Mouse (Mus musculus) neural tube, embryonic 14.5 days (tissue): ENCODE data around the gene Rgs11. TPM values are rescaled to one million over a fixed set of nuclear protein-coding genes. Genes with fewer than 3 reads are reported as not detected.

Experiments used
- ATAC-seq: fragments of 200-750 bp; cut with Nextera tagmentation; 2 replicates; pipeline ENCODE4 v1.8.0; 2017; ENCODE audit warnings: low read depth, mild to moderate bottlenecking, moderate TSS enrichment, moderate library complexity
- H3K27ac ChIP-seq: fragments of 300-500 bp; sonication (generic); 2 replicates; pipeline ENCODE4 v1.5.1; 2014; ENCODE audit warnings: low read depth, mild to moderate bottlenecking, control low read depth, low read length, moderate library complexity, mixed read lengths
- H3K27me3 ChIP-seq: fragments of 300-500 bp; sonication (generic); 2 replicates; pipeline ENCODE4 v1.6.1; 2014; ENCODE audit warnings: low read length; ENCODE audit not compliant: control insufficient read depth, insufficient read depth
- H3K36me3 ChIP-seq: fragments of 300-500 bp; sonication (generic); 2 replicates; pipeline ENCODE4 v1.6.1; 2014; ENCODE audit warnings: low read length, mixed read lengths; ENCODE audit not compliant: control insufficient read depth, insufficient read depth
- H3K4me1 ChIP-seq: fragments of 300-500 bp; sonication (generic); 2 replicates; pipeline ENCODE4 v1.6.1; 2014; ENCODE audit warnings: low read length; ENCODE audit not compliant: control insufficient read depth, insufficient read depth
- H3K4me2 ChIP-seq: fragments of 300-500 bp; sonication (generic); 2 replicates; pipeline ENCODE4 v1.6.1; 2014; ENCODE audit warnings: mild to moderate bottlenecking, low read depth, low read length, control low read depth
- H3K4me3 ChIP-seq: fragments of 300-500 bp; sonication (generic); 2 replicates; pipeline ENCODE4 v1.5.1; 2014; ENCODE audit warnings: low read depth, low read length, control low read depth, mixed read lengths
- H3K9ac ChIP-seq: fragments of 300-500 bp; sonication (generic); replicated peaks from 2 replicates; pipeline ENCODE4 v1.6.1; 2014; ENCODE audit warnings: low read depth, mild to moderate bottlenecking, control low read depth, low read length, mixed read lengths
- H3K9me3 ChIP-seq: fragments of 300-500 bp; sonication (generic); 2 replicates; pipeline ENCODE4 v1.6.1; 2016; ENCODE audit warnings: low read length; ENCODE audit not compliant: control insufficient read depth
- WGBS: fragments of 180-500 bp; shearing (Covaris S2); extraction: QIAGEN DNeasy Blood & Tissue Kit; methylation state at CpG from one replicate; pipeline ENCODE4 v1.1.7; 2014; 5-methylcytosine and 5-hydroxymethylcytosine counted together
- polyA plus RNA-seq: library from polyadenylated mRNA; unstranded; fragments of >200 nt; fragmentation: Nextera tagmentation; extraction: Ambion mirVana; gene quantifications from 2 replicates; pipeline ENCODE4 v1.2.1, GENCODE M21; 2014

Rgs11 gene
- polyA plus RNA-seq, 1 experiment from 2014 or later, result 18.9 TPM

DNA sequence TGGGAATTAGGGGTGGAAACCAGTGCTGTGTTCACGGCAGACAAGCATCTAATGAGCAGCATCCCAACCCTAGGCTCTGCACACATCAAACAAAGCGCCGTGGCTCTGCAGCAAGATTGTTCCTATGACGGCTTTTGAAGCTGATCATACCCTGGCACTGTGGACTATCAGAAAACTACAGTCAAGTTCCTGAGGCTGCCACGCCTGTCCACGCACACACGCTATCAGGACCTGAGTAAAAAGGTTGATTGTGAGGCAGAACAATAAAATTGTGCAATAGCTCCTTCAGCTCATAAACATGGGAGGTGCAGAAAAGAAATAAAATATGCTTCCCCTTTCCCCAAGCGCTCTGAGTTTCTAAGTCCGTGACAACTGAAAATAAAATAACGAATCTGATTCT lies 34.9 kb downstream of the Rgs11 start:
- Histone ChIP-seq H3K27ac (no peak overlapping the region), H3K36me3 (no peaks in the 10 kb centered on the region), H3K4me3 (no peak overlapping the region), H3K27me3 (no peaks in the 10 kb centered on the region), H3K9me3 (no peaks in the 10 kb centered on the region), H3K4me1 (peaks cover 3% of the 10 kb centered on the region; the same call in 1 of the 2 replicates), H3K4me2 (no peak overlapping the region), H3K9ac (no peak overlapping the region)
- WGBS, result 88% methylated on average over 10 of the region's 10 CpGs
- no peak for ATAC-seq

DNA sequence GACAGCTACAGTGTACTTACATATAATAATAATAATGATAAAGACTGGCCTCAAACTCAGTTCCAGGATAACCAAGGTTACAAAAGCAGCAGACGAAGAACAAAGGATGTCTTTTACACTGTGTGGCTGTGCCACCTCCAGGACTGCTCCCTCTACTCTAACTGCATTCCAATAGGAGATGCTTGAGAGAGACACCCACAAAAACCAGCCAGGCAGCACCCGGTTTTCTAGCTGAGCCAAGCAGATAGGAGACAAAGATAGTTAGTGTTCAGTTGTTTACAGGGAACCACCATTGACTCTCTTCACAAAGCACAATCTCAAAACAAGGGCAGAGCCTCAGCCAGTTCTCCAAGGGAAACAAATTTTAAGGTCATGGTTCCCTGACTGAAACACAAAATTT lies 36.8 kb downstream of the Rgs11 start:
- Histone ChIP-seq H3K36me3 (no peaks in the 10 kb centered on the region), H3K4me3 (no peak overlapping the region), H3K9me3 (no peaks in the 10 kb centered on the region), H3K9ac (no peak overlapping the region), H3K4me2 (no peak overlapping the region), H3K27ac (no peak overlapping the region), H3K27me3 (no peaks in the 10 kb centered on the region), H3K4me1 (peaks cover 3% of the 10 kb centered on the region; the same call in 1 of the 2 replicates)
- ATAC-seq, result no peak
- 74% methylated on average over 2 of the region's 2 CpGs for WGBS

DNA sequence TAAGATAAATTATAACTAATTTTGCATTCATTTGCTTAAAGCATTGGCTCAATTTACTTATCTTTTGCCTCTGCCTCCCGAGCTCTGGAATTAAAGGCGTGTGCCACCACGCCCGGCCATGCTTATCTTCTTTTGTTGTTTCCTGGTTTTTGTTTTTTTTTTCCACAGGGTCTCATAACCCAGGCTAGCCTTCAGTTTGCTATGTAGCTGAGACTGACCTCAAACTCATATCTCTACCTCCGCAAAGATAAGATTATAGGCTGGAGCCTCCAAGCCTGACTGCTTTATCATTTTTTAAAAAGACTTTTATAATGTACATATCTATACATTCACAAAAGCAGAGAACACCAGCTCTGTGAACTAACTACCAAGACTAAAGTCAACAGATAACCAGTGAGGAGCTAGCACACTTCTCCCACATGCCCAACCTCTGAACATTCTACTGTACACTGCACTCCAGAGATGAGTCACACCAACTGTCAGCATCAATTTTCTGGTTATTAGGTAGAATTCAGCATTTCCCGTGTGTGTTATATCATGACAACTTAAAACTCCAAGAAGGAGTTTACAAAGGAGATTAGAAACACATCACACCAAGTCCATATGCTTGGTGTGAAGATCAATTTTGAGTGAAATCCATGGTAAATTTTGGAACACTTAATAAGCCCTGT lies 37.5 kb downstream of the Rgs11 start:
- H3K9me3 ChIP-seq, result no peaks in the 10 kb centered on the region
- no peak overlapping the region for H3K9ac ChIP-seq
- no peak overlapping the region for H3K27ac ChIP-seq
- no peaks in the 10 kb centered on the region for H3K36me3 ChIP-seq
- peaks cover 3% of the 10 kb centered on the region; the same call in 1 of the 2 replicates for H3K4me1 ChIP-seq
- 88% methylated on average over 6 of the region's 6 CpGs for WGBS
- no peak for ATAC-seq
- no peak overlapping the region for H3K4me2 ChIP-seq
- H3K27me3 ChIP-seq, result no peaks in the 10 kb centered on the region
- no peak overlapping the region for H3K4me3 ChIP-seq

DNA sequence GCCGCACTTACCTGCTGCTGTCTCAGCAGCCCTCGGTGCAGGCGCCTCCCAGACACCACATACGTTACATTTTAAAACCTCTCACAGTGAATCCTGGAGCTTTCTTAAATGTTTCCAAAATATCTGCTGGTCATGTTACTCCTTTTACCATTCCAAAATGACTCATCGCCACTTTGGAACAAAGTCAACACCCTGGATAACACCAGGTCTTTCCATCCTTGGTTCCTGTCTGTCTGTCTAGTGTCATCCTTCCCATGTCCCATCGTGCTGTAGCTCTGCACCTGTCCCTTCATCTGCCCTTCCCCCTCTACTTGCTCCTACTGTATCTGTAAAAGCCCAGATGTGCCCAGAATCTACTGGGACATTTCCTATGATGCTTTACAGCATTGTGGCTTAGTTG lies 38.2 kb downstream of the Rgs11 start:
- no peaks in the 10 kb centered on the region for H3K36me3 ChIP-seq
- WGBS, result 81% methylated on average over 6 of the region's 6 CpGs
- no peak for ATAC-seq
- no peak overlapping the region for H3K4me2 ChIP-seq
- no peaks in the 10 kb centered on the region for H3K9me3 ChIP-seq
- no peak overlapping the region for H3K4me3 ChIP-seq
- H3K27me3 ChIP-seq, result no peaks in the 10 kb centered on the region
- no peak overlapping the region for H3K9ac ChIP-seq
- peaks cover 3% of the 10 kb centered on the region; the same call in 1 of the 2 replicates for H3K4me1 ChIP-seq
- H3K27ac ChIP-seq, result no peak overlapping the region

GRCm38 (mm10) chr17:26243471-26244100 lies 40.8 kb downstream of the Rgs11 start:
- Histone ChIP-seq H3K9ac (peak overlapping the region; percentile 78), H3K27me3 (no peaks in the 10 kb centered on the region), H3K4me1 (peaks cover 3% of the 10 kb centered on the region; the same call in 1 of the 2 replicates), H3K4me2 (peak overlapping the region; percentile 76), H3K27ac (peak overlapping the region; percentile 85), H3K9me3 (no peaks in the 10 kb centered on the region), H3K36me3 (no peaks in the 10 kb centered on the region), H3K4me3 (peak overlapping the region; percentile 79)
- ATAC-seq, result peak; percentile 82
- WGBS, result under 1% methylated on average over 32 of the region's 32 CpGs

DNA sequence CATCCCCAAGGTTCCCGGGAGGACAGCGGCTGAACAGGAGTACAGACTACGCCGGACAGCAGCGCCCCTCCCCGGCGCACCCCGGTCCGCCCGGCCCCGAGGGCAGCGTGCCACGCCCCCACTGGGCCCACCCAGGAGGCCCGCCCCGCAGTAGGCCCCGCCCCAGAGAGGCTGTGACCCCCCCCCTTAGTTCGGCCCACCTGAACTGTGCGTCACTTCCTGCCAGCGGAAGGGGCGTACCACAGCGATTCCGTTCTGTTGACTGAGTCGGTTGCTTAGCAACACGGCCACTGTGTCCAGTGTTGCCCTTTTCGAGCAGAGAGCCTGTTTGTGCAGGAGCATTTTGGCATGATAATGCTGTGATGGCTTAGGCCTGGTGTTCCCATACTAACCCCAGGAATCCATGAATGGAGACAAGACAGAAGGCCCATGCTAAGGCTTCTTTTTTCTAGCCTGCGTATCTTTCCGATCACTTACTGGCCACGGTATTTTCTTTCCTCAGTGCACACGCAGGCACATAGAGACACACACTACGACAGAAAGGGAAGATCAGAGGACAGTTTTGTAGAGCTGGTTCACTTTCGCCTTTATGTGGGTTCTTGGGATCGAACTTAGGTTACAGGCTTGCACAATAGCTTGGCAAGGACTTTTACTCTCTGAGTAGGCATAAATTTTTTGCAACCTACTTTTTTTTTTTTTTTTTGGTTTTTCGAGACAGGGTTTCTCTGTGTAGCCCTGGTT lies 41.5 kb downstream of the Rgs11 start, which contains the start of gene Fam234a:
Gene Fam234a, minus strand, starts transcription at position 142 of the 741 bp plus-strand sequence.
- WGBS, result 6% methylated on average over 33 of the region's 33 CpGs
- Histone ChIP-seq H3K9ac (peak within 1 kb of the TSS; percentile 78), H3K4me1 (peaks cover 3% of the 10 kb centered on the region; the same call in 1 of the 2 replicates), H3K4me2 (peak within 1 kb of the TSS; percentile 76), H3K27ac (peak within 1 kb of the TSS; percentile 85), H3K4me3 (peak within 1 kb of the TSS; percentile 79), H3K9me3 (no peaks in the 10 kb centered on the region), H3K27me3 (no peaks in the 10 kb centered on the region), H3K36me3 (no peaks in the 10 kb centered on the region)
- ATAC-seq, result peak; percentile 96

DNA sequence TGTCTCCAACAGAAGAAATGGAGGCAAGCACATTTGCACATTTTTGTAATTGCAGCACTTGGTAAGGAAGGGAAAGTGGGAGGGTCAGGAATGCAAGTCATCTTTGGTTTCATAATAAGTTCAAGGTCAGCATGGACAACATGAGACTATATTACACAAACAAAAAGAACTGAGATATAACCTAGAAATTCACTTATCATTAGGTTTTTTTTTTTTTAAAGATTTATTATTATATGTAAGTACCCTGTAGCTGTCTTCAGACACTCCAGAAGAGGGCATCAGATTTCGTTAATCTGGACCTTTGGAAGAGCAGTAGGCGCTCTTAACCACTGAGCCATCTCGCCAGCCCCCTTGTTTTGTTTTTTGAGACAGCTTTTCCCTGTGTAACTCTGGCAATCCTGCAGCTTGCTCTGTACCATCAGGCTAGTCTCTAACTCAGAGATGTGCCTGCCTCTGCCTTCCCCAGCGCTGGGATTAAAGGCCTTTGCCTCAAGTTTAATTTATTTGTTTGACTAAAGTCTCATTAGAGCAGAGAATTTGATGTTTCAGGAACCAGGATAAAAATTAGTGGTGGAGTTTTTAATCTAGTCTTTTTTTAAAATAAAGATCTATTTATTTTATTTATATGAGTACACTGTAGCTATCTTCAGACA lies 49.3 kb downstream of the Rgs11 start:
- H3K4me2 ChIP-seq, result peak overlapping the region; percentile 73; the same call in 1 of the 2 replicates
- H3K36me3 ChIP-seq, result peaks cover 6% of the 10 kb centered on the region; the same call in 1 of the 2 replicates
- H3K27me3 ChIP-seq, result no peaks in the 10 kb centered on the region
- ATAC-seq, result no peak
- H3K9ac ChIP-seq, result peak overlapping the region; percentile 7; the same call in 1 of the 2 replicates
- peak overlapping the region; percentile 96 for H3K4me3 ChIP-seq
- H3K27ac ChIP-seq, result no peak overlapping the region
- H3K4me1 ChIP-seq, result peaks cover 12% of the 10 kb centered on the region; the same call in 1 of the 2 replicates
- 67% methylated on average over 4 of the region's 4 CpGs for WGBS
- H3K9me3 ChIP-seq, result no peaks in the 10 kb centered on the region

DNA sequence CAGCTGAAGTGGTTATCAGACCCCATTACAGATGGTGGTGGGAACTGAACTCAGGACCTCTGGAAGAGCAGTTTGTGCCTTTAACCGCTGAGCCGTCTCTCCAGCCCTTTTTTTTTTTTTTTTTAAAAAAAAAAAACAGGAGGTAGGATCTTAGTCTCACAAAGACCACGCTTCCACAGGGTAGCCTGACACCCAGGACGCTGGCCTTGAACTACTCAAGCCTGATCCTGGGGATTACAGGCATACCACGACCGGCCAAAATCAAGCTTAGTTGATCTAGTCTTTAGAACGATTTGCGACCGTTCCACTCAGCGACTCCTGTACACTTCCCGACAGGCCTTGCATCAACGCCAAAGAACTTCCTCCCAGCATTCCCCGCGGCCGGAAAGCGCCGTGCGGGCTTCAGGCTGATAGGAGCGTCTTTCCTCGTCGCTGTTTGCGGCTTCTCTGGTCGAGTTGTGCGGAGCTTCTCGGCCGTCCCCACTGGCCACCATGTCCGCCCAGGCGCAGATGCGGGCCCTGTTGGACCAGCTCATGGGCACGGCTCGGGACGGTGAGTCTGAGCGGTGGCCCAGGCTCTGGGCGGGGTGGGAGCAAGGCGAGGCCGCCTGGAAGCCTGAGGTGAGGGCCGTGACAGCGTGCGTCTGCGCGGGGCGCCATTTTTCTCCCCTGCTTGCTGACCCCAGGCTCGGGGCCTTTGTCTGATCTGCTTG lies 49.9 kb downstream of the Rgs11 start, which contains the start of gene Luc7l:
Gene Luc7l, plus strand, starts transcription at position 358 of the 713 bp plus-strand sequence.
- H3K4me2 ChIP-seq, result peak within 1 kb of the TSS; percentile 73
- no peaks in the 10 kb centered on the region for H3K27me3 ChIP-seq
- H3K9me3 ChIP-seq, result no peaks in the 10 kb centered on the region
- peaks cover 10% of the 10 kb centered on the region; the same call in 1 of the 2 replicates for H3K36me3 ChIP-seq
- WGBS, result under 1% methylated on average over 42 of the region's 43 CpGs
- peak within 1 kb of the TSS; percentile 95 for H3K9ac ChIP-seq
- peaks cover 12% of the 10 kb centered on the region; the same call in 1 of the 2 replicates for H3K4me1 ChIP-seq
- ATAC-seq, result peak; percentile 95
- H3K4me3 ChIP-seq, result peak within 1 kb of the TSS; percentile 96
- peak within 1 kb of the TSS; percentile 98 for H3K27ac ChIP-seq
